In the genomic region with DNA sequence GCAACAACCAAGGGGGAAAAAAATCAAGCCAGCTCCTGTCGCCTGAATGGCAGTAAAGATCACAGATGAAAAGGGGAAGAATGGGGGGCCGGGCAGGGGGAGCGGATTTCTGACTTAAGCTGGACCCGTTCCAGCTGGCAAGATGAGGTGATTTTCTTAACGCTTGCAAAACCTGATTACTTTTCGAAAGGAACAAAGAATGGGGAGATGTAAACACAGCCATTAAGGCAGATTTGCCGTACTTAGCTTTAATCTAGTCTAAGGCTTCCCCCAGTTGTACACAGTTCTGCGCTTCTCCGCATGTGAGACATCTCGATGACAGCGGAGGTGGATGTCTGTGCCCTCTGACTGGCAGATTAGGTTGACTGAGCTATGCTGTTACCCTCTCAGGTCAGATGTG, we compare ENCODE assay signal across 11 mouse cellular contexts.
DNase-seq lines count a peak whose midpoint lies in the region; ATAC-seq and TF ChIP-seq lines count a peak whose summit lies in the region.
"Had no signal": no experiment of that assay in that cellular context is flagged by ENCODE, and none has a peak within 500 bp of the region (broad histone marks: within the 10 kb centered on the region; RNA-seq: fewer than 3 reads in every experiment).

No protein-coding gene starts in this region.

- H3K27me3 ChIP-seq in limb, embryonic 13.5 days: 0 out of 2 replicates have a peak, but pooled peaks cover 4% of the 10 kb centered on the region
- H3K27me3 ChIP-seq in limb, embryonic 10.5 days (ENCODE audit: low read depth, poor library complexity, severe bottlenecking): peaks cover 12% of the 10 kb centered on the region
- 0 out of 2 replicates have a peak, but pooled peaks cover 10% of the 10 kb centered on the region for H3K27me3 ChIP-seq in forebrain, embryonic 12.5 days
- H3K27me3 ChIP-seq in hindbrain, postnatal 0 days (ENCODE audit: insufficient read depth, low read length): no peaks in the 10 kb centered on the region
- H3K27me3 ChIP-seq in neural tube, embryonic 14.5 days (ENCODE audit: control insufficient read depth, insufficient read depth, low read length): no peaks in the 10 kb centered on the region
- H3K27me3 ChIP-seq in kidney, embryonic 16.5 days (ENCODE audit: insufficient read depth, low read length): no peaks in the 10 kb centered on the region

- H3K9me3 ChIP-seq in limb, embryonic 13.5 days: no peaks in the 10 kb centered on the region
- no peaks in the 10 kb centered on the region for H3K9me3 ChIP-seq in limb, embryonic 10.5 days (replicated peaks)
- H3K9me3 ChIP-seq in forebrain, embryonic 12.5 days: no peaks in the 10 kb centered on the region
- H3K9me3 ChIP-seq in hindbrain, postnatal 0 days (ENCODE audit: low read length): no peaks in the 10 kb centered on the region
- no peaks in the 10 kb centered on the region for H3K9me3 ChIP-seq in neural tube, embryonic 14.5 days (ENCODE audit: control insufficient read depth, low read length)
- H3K9me3 ChIP-seq in kidney, embryonic 16.5 days (ENCODE audit: low read length): no peaks in the 10 kb centered on the region

- no peak overlapping the region for H3K27ac ChIP-seq in limb, embryonic 13.5 days
- H3K27ac ChIP-seq in limb, embryonic 10.5 days: no peak overlapping the region
- H3K27ac ChIP-seq in forebrain, embryonic 12.5 days: no peak overlapping the region
- H3K27ac ChIP-seq in hindbrain, postnatal 0 days: no peak overlapping the region
- H3K27ac ChIP-seq in neural tube, embryonic 14.5 days (ENCODE audit: low read depth, low read length): no peak overlapping the region
- H3K27ac ChIP-seq in kidney, embryonic 16.5 days (ENCODE audit: low read length): no peak overlapping the region

- 35% methylated on average over 11 of the region's 11 CpGs for WGBS in limb, embryonic 13.5 days
- WGBS in limb, embryonic 10.5 days: 56% methylated on average over 11 of the region's 11 CpGs
- WGBS in forebrain, embryonic 12.5 days: 18% methylated on average over 11 of the region's 11 CpGs
- WGBS in hindbrain, postnatal 0 days: 23% methylated on average over 11 of the region's 11 CpGs
- 34% methylated on average over 11 of the region's 11 CpGs for WGBS in neural tube, embryonic 14.5 days
- 47% methylated on average over 11 of the region's 11 CpGs for WGBS in kidney, embryonic 16.5 days

- peak overlapping the region; percentile 19; the same call in 1 of the 2 replicates for H3K4me2 ChIP-seq in limb, embryonic 13.5 days (replicated peaks)
- peak overlapping the region; percentile 31 for H3K4me2 ChIP-seq in forebrain, embryonic 12.5 days
- H3K4me2 ChIP-seq in hindbrain, postnatal 0 days (ENCODE audit: low read depth, low read length): peak overlapping the region; percentile 45
- H3K4me2 ChIP-seq in neural tube, embryonic 14.5 days (ENCODE audit: low read depth, low read length): peak overlapping the region; percentile 4; the same call in 1 of the 2 replicates
- H3K4me2 ChIP-seq in kidney, embryonic 16.5 days (replicated peaks; ENCODE audit: low read depth, low read length): no peak overlapping the region

- H3K9ac ChIP-seq in limb, embryonic 13.5 days: no peak overlapping the region
- no peak overlapping the region for H3K9ac ChIP-seq in forebrain, embryonic 12.5 days
- H3K9ac ChIP-seq in hindbrain, postnatal 0 days (replicated peaks; ENCODE audit: low read length): no peak overlapping the region
- no peak overlapping the region for H3K9ac ChIP-seq in neural tube, embryonic 14.5 days (replicated peaks; ENCODE audit: low read depth, low read length)
- no peak overlapping the region for H3K9ac ChIP-seq in kidney, embryonic 16.5 days (replicated peaks; ENCODE audit: low read length)
- H3K9ac ChIP-seq: liver, postnatal 0 days had no signal

- ATAC-seq in limb, embryonic 13.5 days (ENCODE audit: low FRiP score, low read depth): no peak
- ATAC-seq in forebrain, embryonic 12.5 days (ENCODE audit: low FRiP score): no peak
- no peak for ATAC-seq in hindbrain, postnatal 0 days
- no peak for ATAC-seq in neural tube, embryonic 14.5 days (ENCODE audit: low read depth)
- ATAC-seq in erythroblast, adult 5-6 weeks (replicated peaks; ENCODE audit: low FRiP score, poor library complexity, severe bottlenecking): no peak
- no peak for ATAC-seq in kidney, embryonic 16.5 days (ENCODE audit: low FRiP score, low TSS enrichment)
- ATAC-seq: liver, postnatal 0 days had no signal

- peaks cover 8% of the 10 kb centered on the region for H3K4me1 ChIP-seq in limb, embryonic 13.5 days
- H3K4me1 ChIP-seq in limb, embryonic 10.5 days: no peaks in the 10 kb centered on the region
- H3K4me1 ChIP-seq in forebrain, embryonic 12.5 days: peaks cover 11% of the 10 kb centered on the region
- peaks cover 5% of the 10 kb centered on the region; the same call in 1 of the 2 replicates for H3K4me1 ChIP-seq in hindbrain, postnatal 0 days (ENCODE audit: insufficient read depth, low read length)
- H3K4me1 ChIP-seq in neural tube, embryonic 14.5 days (ENCODE audit: control insufficient read depth, insufficient read depth, low read length): 0 out of 2 replicates have a peak, but pooled peaks cover 3% of the 10 kb centered on the region
- H3K4me1 ChIP-seq in kidney, embryonic 16.5 days (ENCODE audit: insufficient read depth, low read length): no peaks in the 10 kb centered on the region

- no peak overlapping the region for H3K4me3 ChIP-seq in limb, embryonic 13.5 days
- no peak overlapping the region for H3K4me3 ChIP-seq in limb, embryonic 10.5 days
- no peak overlapping the region for H3K4me3 ChIP-seq in forebrain, embryonic 12.5 days (replicated peaks)
- H3K4me3 ChIP-seq in hindbrain, postnatal 0 days (ENCODE audit: low read length): no peak overlapping the region
- H3K4me3 ChIP-seq in neural tube, embryonic 14.5 days (ENCODE audit: low read depth, low read length): no peak overlapping the region
- H3K4me3 ChIP-seq in kidney, embryonic 16.5 days (ENCODE audit: low read length): no peak overlapping the region

- no peak for TF ChIP-seq CTCF in hindbrain, postnatal 0 days (IDR thresholded peaks at IDR 0.05; ENCODE audit: low read depth)

- H3K36me3 ChIP-seq in limb, embryonic 13.5 days: no peaks in the 10 kb centered on the region; the same call in 1 of the 2 replicates
- H3K36me3 ChIP-seq in limb, embryonic 10.5 days: no peaks in the 10 kb centered on the region
- H3K36me3 ChIP-seq in forebrain, embryonic 12.5 days (replicated peaks): no peaks in the 10 kb centered on the region
- H3K36me3 ChIP-seq in hindbrain, postnatal 0 days (ENCODE audit: insufficient read depth, low read length): no peaks in the 10 kb centered on the region
- no peaks in the 10 kb centered on the region for H3K36me3 ChIP-seq in neural tube, embryonic 14.5 days (ENCODE audit: control insufficient read depth, insufficient read depth, low read length)
- H3K36me3 ChIP-seq in kidney, embryonic 16.5 days (ENCODE audit: insufficient read depth, low read length): no peaks in the 10 kb centered on the region

- DNase-seq in limb, embryonic 10.5 days (ENCODE audit: low spot score): no peak
- DNase-seq in hindbrain, postnatal 0 days (ENCODE audit: low spot score): peak; percentile 48
- DNase-seq in layer of hippocampus, adult 9-11 months: no peak
- DNase-seq: cerebellum, postnatal 36 days; kidney, postnatal 36 days; liver, postnatal 0 days had no signal
